Mouse (Mus musculus): Measurements from ENCODE around the gene Mpg.

Mpg gene

GRCm38 (mm10) chr11:32228292-32228845, 2.1 kb downstream of the Mpg start:
- intact Hi-C loops (cut with DNase I): no loop called here

GRCm38 (mm10) chr11:32230220-32230619, 3.9 kb downstream of the Mpg start:
- intact Hi-C loops (cut with DNase I): no loop called here

GRCm38 (mm10) chr11:32231125-32231524, 4.8 kb downstream of the Mpg start:
- intact Hi-C loops (cut with DNase I): no loop called here

- intact Hi-C loops (cut with DNase I): no loop called here
Observed at GRCm38 (mm10) chr11:32232848-32233247, 6.5 kb downstream of the Mpg start.

- intact Hi-C loops (cut with DNase I): no loop called here
Observed at GRCm38 (mm10) chr11:32233895-32234294, 7.6 kb downstream of the Mpg start.

- intact Hi-C loops (cut with DNase I): no loop called here
Observed at GRCm38 (mm10) chr11:32234816-32235485, 8.6 kb downstream of the Mpg start.

- intact Hi-C loops (cut with DNase I): loop anchor here (2.0 kb wide), 1 partner anchor 19 kb away; no protein-coding TSS in a partner anchor
Observed at GRCm38 (mm10) chr11:32235646-32236045, 9.3 kb downstream of the Mpg start.

- intact Hi-C loops (cut with DNase I): loop anchor here (2.0 kb wide), 1 partner anchor 19 kb away; no protein-coding TSS in a partner anchor
Observed at GRCm38 (mm10) chr11:32236132-32236531, 9.8 kb downstream of the Mpg start.

GRCm38 (mm10) chr11:32236712-32237410, 10.6 kb downstream of the Mpg start:
- intact Hi-C loops (cut with DNase I): loop anchor here (2.0 kb wide), 1 partner anchor 20 kb away; no protein-coding TSS in a partner anchor

GRCm38 (mm10) chr11:32237411-32237795, 11.1 kb downstream of the Mpg start:
- intact Hi-C loops (cut with DNase I): loop anchor here (2.0 kb wide), 1 partner anchor 21 kb away; no protein-coding TSS in a partner anchor

GRCm38 (mm10) chr11:32238093-32238860, 12.0 kb downstream of the Mpg start:
- intact Hi-C loops (cut with DNase I): loop anchor here (2.0 kb wide), 1 partner anchor 55 kb away; no protein-coding TSS in a partner anchor

GRCm38 (mm10) chr11:32241391-32241790, 15.1 kb downstream of the Mpg start:
- intact Hi-C loops (cut with DNase I): loop anchor here (5.0 kb wide), 1 partner anchor 34 kb away; the partner anchor contains the start of gene Snrnp25

- intact Hi-C loops (cut with DNase I): loop anchor here (5.0 kb wide), 1 partner anchor 35 kb away; the partner anchor contains the start of gene Snrnp25
Observed at GRCm38 (mm10) chr11:32242209-32242608, 15.9 kb downstream of the Mpg start.

GRCm38 (mm10) chr11:32243205-32243955, 17.1 kb downstream of the Mpg start:
- intact Hi-C loops (cut with DNase I): loop anchor here (5.0 kb wide), 1 partner anchor 36 kb away; the partner anchor contains the start of gene Snrnp25

GRCm38 (mm10) chr11:32244064-32244463, 17.8 kb downstream of the Mpg start:
- intact Hi-C loops (cut with DNase I): loop anchor here (5.0 kb wide), 1 partner anchor 37 kb away; the partner anchor contains the start of gene Snrnp25

- intact Hi-C loops (cut with DNase I): loop anchor here (5.0 kb wide), 1 partner anchor 37 kb away; the partner anchor contains the start of gene Snrnp25
Observed at GRCm38 (mm10) chr11:32244617-32245016, 18.3 kb downstream of the Mpg start.

GRCm38 (mm10) chr11:32245614-32246013, 19.3 kb downstream of the Mpg start:
- intact Hi-C loops (cut with DNase I): no loop called here

- intact Hi-C loops (cut with DNase I): no loop called here
Observed at GRCm38 (mm10) chr11:32247068-32247467, 20.8 kb downstream of the Mpg start.

GRCm38 (mm10) chr11:32248350-32248749, 22.0 kb downstream of the Mpg start:
- intact Hi-C loops (cut with DNase I): no loop called here
